Mouse (Mus musculus): Measurements from ENCODE around the gene Mapk12.

Mapk12 gene

GRCm38 (mm10) chr15:89171526-89172051, 31.1 kb upstream of the Mapk12 start:
- no peak for DNase-seq (ENCODE audit: low read depth, low spot score)

- no peak for DNase-seq (ENCODE audit: low read depth, low spot score)
Measured at GRCm38 (mm10) chr15:89170102-89170501, 29.6 kb upstream of the Mapk12 start.

GRCm38 (mm10) chr15:89169431-89169830, 28.9 kb upstream of the Mapk12 start:
- peak; percentile 89 for DNase-seq (ENCODE audit: low read depth, low spot score)

- DNase-seq (ENCODE audit: low read depth, low spot score), result no peak
Measured at GRCm38 (mm10) chr15:89168922-89169321, 28.4 kb upstream of the Mapk12 start.

- DNase-seq (ENCODE audit: low read depth, low spot score), result no peak
Measured at GRCm38 (mm10) chr15:89165478-89165877, 25.0 kb upstream of the Mapk12 start.

- no peak for DNase-seq (ENCODE audit: low read depth, low spot score)
Measured at GRCm38 (mm10) chr15:89161397-89161796, 20.9 kb upstream of the Mapk12 start.

- no peak for DNase-seq (ENCODE audit: low read depth, low spot score)
Measured at GRCm38 (mm10) chr15:89158516-89158915, 18.0 kb upstream of the Mapk12 start.

- DNase-seq (ENCODE audit: low read depth, low spot score), result peak; percentile 81
Measured at GRCm38 (mm10) chr15:89157954-89158353, 17.5 kb upstream of the Mapk12 start.

GRCm38 (mm10) chr15:89152312-89152711, 11.8 kb upstream of the Mapk12 start:
- DNase-seq (ENCODE audit: low read depth, low spot score), result no peak

- peak; percentile 63 for DNase-seq (ENCODE audit: low read depth, low spot score)
Measured at GRCm38 (mm10) chr15:89150041-89150390, 9.5 kb upstream of the Mapk12 start.

GRCm38 (mm10) chr15:89149271-89150040, 9.0 kb upstream of the Mapk12 start, which contains the start of gene Mapk11:
Gene Mapk11 (minus strand): TSS chr15:89149628.
- no peak for DNase-seq (ENCODE audit: low read depth, low spot score)

GRCm38 (mm10) chr15:89148496-89149270, 8.2 kb upstream of the Mapk12 start:
- no peak for DNase-seq (ENCODE audit: low read depth, low spot score)

GRCm38 (mm10) chr15:89147895-89148294, 7.4 kb upstream of the Mapk12 start:
- DNase-seq (ENCODE audit: low read depth, low spot score), result no peak

GRCm38 (mm10) chr15:89147456-89147855, 7.0 kb upstream of the Mapk12 start:
- DNase-seq (ENCODE audit: low read depth, low spot score), result no peak

- DNase-seq (ENCODE audit: low read depth, low spot score), result no peak
Measured at GRCm38 (mm10) chr15:89147024-89147423, 6.5 kb upstream of the Mapk12 start.

GRCm38 (mm10) chr15:89146537-89146936, 6.0 kb upstream of the Mapk12 start:
- DNase-seq (ENCODE audit: low read depth, low spot score), result no peak

GRCm38 (mm10) chr15:89145813-89146350, 5.4 kb upstream of the Mapk12 start:
- no peak for DNase-seq (ENCODE audit: low read depth, low spot score)

- no peak for DNase-seq (ENCODE audit: low read depth, low spot score)
Measured at GRCm38 (mm10) chr15:89144965-89145364, 4.5 kb upstream of the Mapk12 start.

- DNase-seq (ENCODE audit: low read depth, low spot score), result no peak
Measured at GRCm38 (mm10) chr15:89143134-89143533, 2.6 kb upstream of the Mapk12 start.

- no peak for DNase-seq (ENCODE audit: low read depth, low spot score)
Measured at GRCm38 (mm10) chr15:89141905-89142304, 1.4 kb upstream of the Mapk12 start.

- DNase-seq (ENCODE audit: low read depth, low spot score), result no peak
Measured at GRCm38 (mm10) chr15:89141443-89141842, 940 bp upstream of the Mapk12 start.

GRCm38 (mm10) chr15:89140048-89140658, 350 bp downstream of the Mapk12 start:
- no peak for DNase-seq (ENCODE audit: low read depth, low spot score)
